Mouse (Mus musculus) ovary, postnatal 10 days (tissue): ENCODE measurements around the gene Lrrc8d.
"Not testable (repeated sequence)": the region's sequence is repeated elsewhere in the genome, so short reads cannot be mapped to it uniquely, and the experiment has no call there.

Source experiments
- DNase-seq: peaks from one replicate; pipeline ENCODE4 v3.0.0; 2022; ENCODE audit warnings: low spot score

The Lrrc8d gene

DNA sequence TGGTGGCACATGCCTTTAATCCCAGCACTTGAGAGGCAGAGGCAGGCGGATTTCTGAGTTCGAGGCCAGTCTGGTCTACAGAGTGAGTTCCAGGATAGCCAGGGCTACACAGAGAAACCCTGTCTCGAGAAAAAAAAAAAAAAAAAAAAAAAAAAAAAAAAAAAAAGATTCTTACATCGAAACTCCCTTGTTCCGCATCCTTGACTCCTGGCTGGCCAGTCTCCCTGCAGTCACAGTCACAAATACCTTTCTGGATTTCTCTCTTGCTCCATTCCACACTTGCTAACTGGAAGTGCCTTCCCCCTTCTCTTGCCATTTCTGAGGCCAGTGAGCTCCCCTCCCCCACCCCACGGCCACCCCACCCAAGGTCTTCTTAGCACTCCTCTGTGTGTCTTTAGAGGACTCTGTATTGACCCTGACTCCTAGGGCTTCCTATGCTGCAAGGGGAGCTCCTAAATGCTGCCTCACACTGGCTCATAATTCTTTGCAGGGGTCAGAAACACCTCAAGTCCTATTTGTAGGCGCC, 13.9 kb upstream of the Lrrc8d start:
- DNase-seq: not testable (repeated sequence)

DNA sequence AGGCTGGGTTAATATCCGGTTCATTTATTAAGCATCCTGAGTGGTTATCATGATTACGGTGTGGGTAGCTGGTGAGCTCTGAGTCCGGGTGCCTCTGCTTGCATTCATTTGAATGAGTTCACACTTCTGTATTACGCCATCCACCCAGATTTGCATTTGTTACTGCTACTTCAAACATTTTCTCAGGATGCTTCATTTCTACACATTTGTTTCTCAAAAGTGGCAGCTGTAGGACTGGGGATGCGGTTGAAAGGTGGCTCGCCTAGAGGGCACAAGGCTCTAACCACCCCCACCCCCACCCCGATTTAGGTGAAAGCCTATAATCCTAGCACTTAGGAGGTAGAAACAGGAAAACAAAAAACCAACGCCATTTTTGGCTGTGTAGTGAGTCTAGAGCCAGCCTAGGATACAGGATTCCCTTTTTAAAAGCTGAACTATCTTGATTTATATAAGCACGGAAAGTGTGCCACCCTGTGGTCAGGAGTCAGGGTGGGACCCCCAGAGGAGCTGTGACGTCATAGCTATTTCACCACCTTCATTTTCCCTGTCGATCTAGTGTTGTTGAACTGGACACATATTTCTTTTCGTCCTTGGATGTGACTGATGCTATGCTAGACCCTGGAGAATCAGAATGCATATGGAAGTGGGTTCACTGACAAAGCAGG, 13.3 kb upstream of the Lrrc8d start:
- DNase-seq: no peak

DNA sequence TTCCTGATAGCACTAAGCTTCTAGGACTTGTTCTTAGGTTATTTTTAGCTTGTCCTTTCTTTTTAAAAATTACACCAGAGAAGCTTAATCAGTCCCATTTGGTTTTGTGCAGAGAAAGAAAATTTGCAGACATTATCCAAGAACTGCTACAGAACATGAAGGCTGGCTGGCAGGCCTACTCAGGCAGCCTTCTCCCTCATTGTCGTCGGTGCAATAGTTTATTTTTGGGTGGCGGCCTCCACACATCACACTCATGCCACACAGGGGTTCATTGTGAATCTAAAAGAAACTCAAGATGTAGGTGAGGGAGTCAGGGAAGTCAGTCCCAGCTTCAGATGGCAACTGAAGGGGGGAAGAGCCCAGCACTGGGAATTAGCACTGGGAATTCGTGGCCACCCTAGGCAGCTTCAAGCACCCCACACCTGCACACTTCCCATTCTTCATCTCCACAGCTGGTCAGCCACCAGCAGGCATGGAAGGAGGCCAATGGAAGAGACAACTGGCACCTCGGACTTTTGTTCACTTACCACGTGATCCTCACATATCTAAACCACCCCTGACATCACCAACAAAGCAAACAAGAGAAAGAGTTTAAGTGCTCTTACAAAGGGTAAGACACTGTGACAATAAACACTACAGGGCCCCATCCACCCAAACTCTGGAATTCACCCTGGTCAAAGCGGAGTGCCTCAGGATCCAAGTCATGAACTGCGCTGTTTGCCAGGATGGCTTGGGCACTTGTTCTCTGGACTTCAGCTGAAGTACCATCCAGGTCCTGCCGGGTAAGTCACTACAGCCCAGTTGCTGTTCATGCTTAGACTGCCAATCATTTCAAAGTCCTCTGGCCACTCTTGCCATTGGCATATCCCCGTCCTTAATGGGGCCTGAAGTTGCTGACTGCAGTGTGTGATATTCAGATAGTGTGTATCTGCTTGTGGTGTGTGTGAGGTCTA, 9.0 kb upstream of the Lrrc8d start:
- DNase-seq: no peak

DNA sequence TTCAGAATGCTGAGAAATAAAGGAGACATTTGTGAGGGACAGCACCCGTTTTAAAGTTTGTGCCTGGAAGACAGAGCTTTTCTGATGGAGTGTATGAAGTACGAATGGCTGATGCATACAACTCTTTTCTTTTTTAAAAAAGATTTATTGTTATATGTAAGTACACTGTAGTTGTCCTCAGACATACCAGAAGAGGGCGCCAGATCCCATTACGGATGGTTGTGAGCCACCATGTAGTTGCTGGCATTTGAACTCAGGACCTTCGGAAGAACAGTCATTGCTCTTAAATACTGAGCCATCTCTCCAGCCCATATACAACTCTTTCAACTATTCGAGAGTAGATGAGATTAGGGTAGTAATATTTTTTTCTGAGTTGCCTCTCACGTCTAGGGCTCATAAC, 8.1 kb upstream of the Lrrc8d start:
- no peak for DNase-seq

DNA sequence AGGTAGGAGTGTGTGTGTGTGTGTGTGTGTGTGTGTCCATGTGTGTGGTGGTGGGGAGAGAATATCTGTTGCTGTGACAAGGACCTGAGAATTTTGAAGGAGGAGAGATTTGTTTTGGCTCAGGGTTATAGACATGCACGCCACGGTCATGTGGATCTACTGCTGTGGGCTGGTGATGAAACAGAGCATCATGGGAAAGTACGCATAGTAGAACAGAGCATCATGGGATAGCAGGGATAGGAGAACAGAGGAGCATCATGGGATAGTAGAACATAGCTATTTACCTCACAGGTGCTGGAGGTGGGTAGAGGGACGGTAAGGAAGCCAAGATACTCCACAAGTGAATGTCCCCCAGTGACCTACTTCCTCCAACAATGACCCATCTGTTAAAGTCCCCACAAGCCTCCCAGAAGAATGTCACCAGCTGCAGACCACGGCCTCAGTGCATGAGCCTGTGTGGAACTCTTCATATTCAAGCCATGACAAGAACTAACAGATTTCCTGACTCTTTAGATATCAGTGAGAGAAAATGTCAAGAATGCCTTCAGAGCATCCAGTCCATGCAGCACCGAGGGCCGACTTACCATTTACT, 5.3 kb upstream of the Lrrc8d start:
- no peak for DNase-seq

DNA sequence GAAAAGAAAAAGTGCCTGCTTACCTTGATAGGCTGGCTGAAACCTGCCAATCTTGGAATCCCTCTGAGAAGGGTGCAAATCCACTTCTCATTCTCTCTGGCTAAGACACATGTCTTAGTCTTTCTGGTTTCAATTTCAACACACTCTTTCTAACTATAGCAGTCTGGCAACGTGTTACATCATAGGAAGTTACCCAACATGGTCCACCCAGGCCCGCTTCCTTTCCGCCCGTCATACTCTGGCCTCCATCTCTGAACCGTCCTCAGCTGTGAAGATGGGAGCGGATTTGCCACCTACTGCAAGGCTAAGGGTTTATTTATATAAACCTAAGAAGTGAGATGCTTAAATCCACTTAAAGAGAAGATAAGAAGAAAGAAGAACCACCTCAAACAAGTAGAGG, 3.7 kb upstream of the Lrrc8d start:
- no peak for DNase-seq

DNA sequence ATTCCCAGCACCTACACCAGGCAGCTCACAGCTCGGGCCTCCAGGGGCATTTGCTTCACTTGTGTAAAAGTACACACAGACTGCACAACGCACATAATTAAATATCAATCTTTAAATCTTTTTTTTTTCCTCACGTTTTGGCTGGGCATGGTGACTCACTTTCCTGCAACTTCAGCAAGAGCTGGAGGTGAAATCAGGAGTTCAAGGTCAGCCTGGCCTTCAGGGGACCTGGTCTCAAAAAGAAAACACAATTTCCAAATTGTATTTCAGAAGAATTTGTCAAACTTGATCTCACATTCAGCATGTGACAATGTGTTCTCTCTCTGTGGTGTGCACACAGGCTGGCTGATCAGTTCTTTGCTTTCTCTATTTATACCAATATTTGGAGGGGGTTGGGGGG, 1.9 kb upstream of the Lrrc8d start:
- no peak for DNase-seq

DNA sequence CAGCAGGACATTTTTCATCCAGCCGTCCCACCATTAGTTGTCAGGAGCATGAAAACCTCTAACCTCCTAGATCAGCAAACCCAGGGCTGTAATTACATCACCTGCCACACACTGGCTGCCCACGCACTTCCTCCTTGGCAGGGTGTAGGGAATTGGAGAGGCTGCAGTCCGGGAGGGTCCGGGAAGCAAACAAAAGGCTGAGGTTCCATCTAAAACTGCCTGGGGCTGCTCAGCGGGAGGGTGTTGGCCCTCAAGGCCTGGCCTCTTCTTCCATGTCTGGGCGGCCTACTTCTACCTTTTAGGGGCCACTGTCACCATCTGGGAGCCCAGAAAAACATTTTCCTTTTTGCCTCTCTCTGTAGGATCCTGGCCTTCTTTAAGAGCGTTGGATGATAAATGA, 1.1 kb upstream of the Lrrc8d start:
- no peak for DNase-seq

DNA sequence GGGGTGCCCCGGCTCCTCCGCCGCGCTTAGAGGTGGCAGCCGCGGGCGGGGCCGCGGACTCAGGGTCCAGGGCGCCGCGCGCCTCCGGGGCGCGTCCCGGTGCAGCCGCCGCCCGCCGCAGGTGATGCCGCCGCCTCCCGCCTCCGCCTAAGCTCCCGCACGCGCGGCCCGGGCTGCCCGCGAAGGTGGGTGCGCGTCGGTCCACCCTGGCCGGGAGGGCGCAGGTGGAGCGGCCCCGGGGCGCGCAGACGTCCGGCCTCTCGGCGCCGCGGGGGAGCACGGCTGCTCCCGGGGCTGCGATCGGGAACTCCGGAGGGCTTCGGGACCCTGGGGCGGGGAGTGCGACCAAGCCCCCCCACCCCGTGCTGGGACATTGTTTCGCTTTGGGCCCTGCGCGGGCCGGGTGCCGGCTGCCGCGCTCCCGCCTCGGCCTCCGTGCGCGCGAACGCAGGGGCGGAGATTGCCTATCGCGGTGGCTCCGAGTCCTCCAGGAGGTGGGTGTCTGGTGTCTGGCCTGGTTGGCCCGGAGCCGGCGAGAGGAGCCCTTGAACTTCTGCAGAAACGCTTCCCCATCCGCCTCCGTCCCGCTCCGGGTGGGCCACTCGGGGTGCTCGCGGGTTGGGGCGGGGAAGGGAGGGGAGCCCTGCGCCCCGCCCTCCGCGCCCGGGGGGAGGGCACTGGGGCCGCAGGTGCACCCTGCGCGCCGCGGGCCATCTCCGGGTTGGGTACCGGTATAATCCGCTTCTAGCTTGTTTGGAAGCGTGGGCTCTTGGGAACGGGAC, 492 bp downstream of the Lrrc8d start:
- peak; percentile 64 for DNase-seq

DNA sequence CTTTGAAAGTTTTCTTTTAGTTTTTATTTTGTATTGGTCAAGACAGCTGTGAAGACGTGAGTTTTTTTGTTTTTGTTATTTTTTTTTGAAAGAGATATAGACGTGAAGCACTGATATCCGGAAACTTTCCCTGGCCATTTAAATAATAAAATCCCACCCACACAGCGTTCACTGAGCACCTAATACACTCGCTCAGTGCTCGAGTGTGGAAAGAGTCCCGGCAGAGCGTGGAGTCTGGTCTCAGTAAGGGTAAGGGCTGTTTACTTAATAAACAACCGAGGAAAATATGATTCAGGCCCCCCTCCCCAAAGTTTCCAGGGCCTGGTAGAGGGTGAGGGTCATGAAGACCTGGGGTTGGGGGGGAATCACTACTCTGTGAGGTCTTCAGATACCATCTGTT, 1.6 kb downstream of the Lrrc8d start:
- DNase-seq: no peak

DNA sequence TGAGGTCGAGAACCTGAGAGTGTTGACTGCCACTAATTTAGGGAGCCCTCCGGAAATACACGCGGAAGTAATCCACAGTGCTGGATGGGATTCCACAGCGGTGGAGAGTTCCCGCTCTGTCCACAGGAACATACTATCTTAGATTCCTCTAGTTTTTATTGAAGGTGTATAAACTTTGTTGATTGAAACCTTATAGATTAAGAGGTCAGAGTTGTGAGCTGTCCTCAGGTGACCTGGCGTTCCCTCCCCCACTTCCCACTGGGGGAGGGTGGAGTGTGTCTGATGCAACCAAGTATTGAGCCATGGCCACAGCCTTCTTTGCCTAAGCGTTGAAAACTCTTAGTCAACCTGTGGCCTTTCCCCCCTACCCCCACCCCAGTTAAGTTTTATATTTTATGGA, 2.1 kb downstream of the Lrrc8d start:
- no peak for DNase-seq

DNA sequence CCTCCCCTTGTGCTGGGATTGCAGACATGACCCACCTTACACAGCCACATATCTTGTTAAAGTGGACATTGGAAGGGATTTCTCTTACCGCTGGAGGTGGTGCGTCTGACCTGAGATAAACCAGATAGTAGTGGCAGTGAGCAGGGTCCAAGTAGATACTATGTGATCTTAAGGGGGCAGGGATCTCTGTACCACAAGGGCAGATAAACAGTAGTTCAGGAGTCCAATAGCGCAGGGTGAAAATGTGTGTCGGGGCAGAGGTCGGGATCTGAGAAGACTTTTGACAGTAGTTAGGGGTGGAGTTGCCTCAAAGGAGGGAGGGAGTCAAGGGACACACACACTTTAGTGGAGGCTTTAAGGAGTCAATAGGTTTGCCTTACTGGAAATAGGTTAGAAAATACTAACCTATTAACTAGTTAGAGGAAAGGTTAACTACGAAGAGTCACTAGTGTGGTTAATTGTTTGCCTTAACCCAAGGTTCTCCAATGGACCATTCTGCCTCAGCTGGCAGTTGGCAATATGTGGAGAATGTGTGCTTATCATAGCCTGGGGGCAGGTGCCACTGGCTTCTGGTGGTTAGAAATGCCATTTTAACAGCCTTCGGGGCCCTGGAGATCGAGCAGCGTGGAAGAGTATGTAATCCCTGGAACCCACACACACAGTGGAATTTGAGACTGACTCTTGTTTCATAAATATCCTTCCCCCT, 3.0 kb downstream of the Lrrc8d start:
- DNase-seq: no peak

DNA sequence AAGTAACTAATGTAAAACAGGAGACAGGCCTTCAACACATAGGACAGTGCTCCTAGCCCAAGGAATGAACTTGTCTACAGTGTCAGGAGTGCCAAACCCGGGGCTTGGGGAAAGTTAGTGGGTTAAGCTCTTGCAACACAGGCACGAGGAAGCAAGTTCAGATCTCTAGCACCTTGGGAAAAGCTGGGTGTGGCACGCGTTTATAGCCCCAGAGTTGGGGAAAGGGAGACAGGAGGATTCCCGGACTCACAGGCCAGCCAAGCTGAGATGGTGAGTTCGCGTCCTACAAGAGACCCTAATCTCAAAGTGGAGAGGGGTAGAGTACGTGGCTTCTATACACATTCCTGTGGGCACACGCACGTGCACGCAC, 3.5 kb downstream of the Lrrc8d start:
- no peak for DNase-seq

DNA sequence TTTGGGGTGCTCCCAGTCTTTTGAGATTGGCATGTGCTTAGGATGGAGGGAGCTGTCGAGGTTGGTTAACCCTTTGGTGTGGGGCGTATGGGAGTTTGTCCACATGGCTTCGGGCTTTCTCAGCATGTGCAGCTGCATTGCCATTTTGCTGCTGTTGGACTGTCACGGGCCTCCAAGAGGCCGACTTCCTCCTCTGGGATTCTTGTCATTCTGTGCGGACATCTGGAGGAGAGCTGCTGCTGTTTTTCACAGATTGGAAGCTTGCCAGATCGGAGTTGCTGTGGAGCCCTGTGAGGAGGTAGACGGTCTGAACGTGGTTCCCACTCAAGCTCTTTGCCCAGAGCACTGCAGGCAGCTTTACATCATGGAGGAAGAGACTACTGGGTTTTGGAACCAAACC, 4.8 kb downstream of the Lrrc8d start:
- DNase-seq: no peak

DNA sequence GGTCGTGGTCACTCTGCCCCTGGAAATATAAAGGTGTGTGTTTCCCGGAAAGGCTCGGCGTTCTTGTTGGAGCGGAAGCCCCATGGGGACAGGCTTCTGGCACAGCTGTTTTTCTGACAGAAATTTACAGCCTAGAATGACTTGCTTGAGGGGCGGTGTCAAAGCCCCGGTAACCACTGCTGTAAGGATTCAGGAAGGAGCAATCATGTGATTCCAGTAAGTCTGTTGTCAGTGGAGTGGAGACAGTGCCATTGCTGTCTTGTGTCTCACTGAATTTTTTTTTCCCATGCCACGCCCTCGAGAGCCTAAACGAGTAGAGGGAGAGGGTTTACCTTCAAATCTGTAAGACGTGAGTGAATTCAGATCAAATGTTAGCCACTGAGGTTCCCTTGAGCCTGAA, 6.9 kb downstream of the Lrrc8d start:
- no peak for DNase-seq

DNA sequence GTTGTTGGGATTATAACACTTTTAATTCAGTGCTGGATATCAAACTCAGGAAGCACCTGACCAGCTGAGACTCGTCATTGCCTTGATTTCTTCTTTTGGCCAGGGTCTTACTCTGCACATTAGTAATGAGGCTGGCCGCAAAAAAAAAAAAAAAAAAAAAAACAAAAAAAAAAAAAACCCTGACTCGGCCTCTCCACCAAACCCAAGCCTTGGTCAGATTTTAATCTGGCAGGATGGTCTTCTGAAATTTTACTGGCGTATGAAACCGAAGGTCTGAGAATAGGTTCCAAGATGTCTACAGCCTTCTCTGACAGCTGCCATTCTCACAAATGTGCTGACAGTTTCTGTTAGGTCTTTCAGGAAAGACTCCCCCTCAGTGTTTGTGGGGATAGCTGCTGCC, 8.5 kb downstream of the Lrrc8d start:
- DNase-seq: no peak

DNA sequence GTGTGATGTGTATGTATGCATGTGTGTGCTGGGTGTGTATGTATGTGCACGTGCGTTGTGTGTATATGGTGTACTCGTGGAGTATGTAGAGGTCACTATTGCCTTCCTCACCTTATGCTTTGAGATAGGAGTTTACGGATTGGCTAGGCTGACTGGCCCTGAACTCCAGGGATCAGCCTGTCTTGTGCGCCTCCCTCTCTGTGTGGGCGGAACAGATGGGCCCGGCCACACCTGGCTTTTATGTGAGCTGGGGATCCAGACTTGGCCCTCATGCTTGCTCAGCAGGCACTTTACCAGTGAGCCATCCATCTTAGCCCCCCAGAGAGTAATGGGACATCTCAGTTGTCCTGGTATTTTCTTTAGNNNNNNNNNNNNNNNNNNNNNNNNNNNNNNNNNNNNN, 10.7 kb downstream of the Lrrc8d start:
- no peak for DNase-seq

DNA sequence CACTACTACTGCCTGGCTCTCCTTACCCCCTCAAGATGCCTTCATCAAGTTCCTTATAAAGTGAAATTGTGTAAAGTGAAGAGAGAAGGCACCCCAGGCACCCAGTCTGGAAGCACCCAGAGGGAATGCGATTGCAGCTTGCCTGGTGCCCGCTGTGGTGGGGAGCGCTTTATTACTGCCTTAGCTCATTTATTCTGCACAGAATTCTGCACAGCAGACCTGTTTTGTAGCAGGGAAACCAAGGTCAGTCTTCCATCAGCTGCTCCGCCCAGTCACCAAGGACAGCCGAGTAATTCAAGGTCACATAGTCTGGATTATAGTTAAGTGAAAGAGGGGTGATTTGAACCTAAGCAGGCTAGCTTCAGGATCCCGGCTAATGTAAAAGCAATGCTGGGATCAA, 14.7 kb downstream of the Lrrc8d start:
- no peak for DNase-seq

DNA sequence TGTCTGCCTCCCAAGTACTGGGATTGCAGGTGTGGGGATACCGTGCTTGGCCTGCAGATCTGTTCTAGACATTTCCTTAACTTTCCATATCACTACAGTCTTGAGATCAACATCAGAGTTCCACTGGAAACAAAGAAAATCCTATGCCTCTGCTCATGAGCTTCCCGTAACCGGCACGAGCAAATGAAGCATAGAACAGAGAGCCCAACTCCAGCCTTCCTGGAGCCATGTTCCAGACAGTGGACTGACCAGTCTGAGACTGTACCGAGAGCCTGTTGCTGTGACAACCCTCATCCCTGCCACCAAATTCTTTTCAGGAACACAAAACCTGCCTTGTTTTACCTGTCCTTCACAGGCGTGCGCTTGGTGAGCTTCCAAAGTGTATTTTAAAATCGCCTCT, 15.3 kb downstream of the Lrrc8d start:
- DNase-seq: no peak

DNA sequence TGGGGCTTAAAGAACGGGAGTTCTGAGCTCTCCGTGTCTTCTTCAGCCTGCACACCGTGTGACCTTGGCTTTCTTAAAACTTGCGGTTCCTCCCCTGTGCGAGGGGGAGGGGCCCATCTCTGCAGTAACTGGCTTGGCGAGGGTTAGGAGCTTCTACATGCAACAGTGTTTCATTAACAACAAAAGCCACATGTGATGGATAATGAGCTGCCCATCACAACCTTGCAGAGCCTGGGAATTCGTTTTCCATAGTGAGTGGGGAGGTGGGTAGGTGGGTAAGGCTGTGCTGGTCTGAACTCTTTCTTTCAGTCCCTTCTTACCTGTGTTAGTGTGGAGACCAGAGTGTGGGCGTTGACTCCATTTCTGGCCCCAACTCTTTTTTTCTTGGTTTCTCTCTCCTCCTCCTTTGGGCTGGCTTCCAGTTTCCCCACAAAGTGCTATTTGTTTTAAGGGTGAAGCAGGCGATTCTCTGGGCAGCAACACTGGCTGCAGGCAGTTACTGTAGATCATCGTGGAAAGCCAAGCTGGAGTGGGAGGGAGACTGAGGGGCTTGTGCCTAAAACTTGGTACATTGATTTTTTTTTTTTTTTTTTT, 15.9 kb downstream of the Lrrc8d start:
- no peak for DNase-seq

DNA sequence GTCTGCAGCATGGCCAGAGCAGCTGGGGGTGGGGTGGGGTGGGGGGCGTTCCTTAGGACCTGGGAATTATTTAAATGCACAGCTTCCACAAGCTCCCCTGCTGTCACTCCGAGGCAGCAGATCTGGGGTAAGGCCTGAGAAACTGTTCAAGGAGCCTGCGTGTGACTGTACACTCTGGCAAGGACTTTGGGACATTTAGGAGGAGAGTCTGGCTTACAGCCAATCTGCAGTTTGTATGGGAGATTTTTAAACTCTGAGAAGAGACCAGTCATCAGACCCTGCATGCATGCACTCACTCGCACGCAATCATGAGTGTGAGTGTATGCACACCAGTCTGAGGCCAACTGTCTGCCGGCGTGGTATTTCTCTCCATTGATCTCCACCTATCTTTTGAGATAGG, 17.5 kb downstream of the Lrrc8d start:
- no peak for DNase-seq
